Mouse (Mus musculus) kidney, postnatal 0 days (tissue): ENCODE measurements at regions not wholly inside any gene's neighbourhood (a gene's known extent, or its start where the extent isn't known, plus 50 kb on each side); places are given as distances from the start of the nearest gene placed in this dataset.

ENCODE experiments used
- ATAC-seq: fragments of 200-750 bp; cut with Nextera tagmentation; replicated peaks from 2 replicates; pipeline ENCODE4 v1.8.0; 2017; ENCODE audit warnings: low read depth, moderate number of reproducible peaks, moderate TSS enrichment, moderate library complexity; ENCODE audit not compliant: low FRiP score
- DNase-seq: peaks from one replicate; pipeline ENCODE4 v3.0.0-alpha.2; 2016; ENCODE audit warnings: low spot score
- H3K27ac ChIP-seq: fragments of 300-500 bp; sonication (generic); 2 replicates; pipeline ENCODE4 v1.5.1; 2014; ENCODE audit warnings: mild to moderate bottlenecking
- H3K27me3 ChIP-seq: fragments of 300-500 bp; sonication (generic); 2 replicates; pipeline ENCODE4 v1.6.1; 2014; ENCODE audit warnings: low read length, mixed read lengths; ENCODE audit not compliant: insufficient read depth
- H3K36me3 ChIP-seq: fragments of 300-500 bp; sonication (generic); 2 replicates; pipeline ENCODE4 v1.6.1; 2014; ENCODE audit warnings: low read length, mixed read lengths; ENCODE audit not compliant: insufficient read depth
- H3K4me1 ChIP-seq: fragments of 300-500 bp; sonication (generic); replicated peaks from 2 replicates; pipeline ENCODE4 v1.6.1; 2014; ENCODE audit warnings: antibody characterized with exemption, low read length, mixed read lengths; ENCODE audit not compliant: insufficient read depth
- H3K4me2 ChIP-seq: fragments of 300-500 bp; sonication (generic); 2 replicates; pipeline ENCODE4 v1.6.1; 2014; ENCODE audit warnings: mild to moderate bottlenecking, low read length, moderate library complexity, mixed read lengths
- H3K4me3 ChIP-seq: fragments of 300-500 bp; sonication (generic); replicated peaks from 2 replicates; pipeline ENCODE4 v1.5.1; 2014; ENCODE audit warnings: low read depth, low read length
- H3K9ac ChIP-seq: fragments of 300-500 bp; sonication (generic); 2 replicates; pipeline ENCODE4 v1.6.1; 2014; ENCODE audit warnings: low read depth, low read length
- H3K9me3 ChIP-seq: fragments of 300-500 bp; sonication (generic); replicated peaks from 2 replicates; pipeline ENCODE4 v1.6.1; 2016; ENCODE audit warnings: low read length, inconsistent platforms, mixed read lengths
- CTCF ChIP-seq: IDR thresholded peaks from 2 replicates; pipeline ENCODE4 v1.5.1; 2016; ENCODE audit warnings: antibody characterized with exemption, low read depth, mild to moderate bottlenecking, moderate library complexity
- whole genome bisulfite sequencing: fragments of 180-500 bp; shearing (Covaris S2); extraction: QIAGEN DNeasy Blood & Tissue Kit; methylation state at CpG from one replicate; pipeline ENCODE4 v1.1.7; 2014; 5-methylcytosine and 5-hydroxymethylcytosine counted together

DNA sequence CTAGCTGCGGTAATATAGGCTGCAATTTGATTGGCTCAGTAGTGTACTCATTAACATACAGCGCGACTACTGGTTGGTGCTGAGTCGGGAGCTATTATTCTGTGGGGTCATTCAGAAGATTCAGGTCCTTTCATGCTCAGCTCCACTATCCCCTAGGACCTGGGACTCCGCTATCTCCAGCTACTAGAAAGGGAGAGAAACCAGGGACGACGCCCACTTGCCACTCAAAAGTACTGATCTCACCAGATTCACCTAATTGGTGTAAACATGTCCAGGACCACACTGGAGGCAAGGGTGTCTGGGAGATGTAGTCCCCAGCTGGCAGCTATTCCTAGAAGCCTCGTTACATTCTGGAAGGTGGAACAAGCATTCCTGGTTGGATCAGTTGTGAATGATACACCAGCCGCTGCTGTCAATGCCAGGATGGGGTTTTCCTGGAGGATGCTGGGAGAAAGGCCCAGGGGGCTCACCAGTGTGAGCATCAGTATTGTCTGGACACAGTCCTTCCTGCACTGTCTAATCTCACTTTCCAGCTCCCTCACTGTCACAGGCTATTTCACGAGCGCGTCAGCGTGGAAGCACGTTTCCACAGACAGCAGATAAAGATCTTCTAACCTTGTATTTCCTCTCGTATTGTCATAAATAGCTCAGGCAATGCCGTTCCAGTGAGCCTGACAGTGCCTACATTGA lies 60.9 kb upstream of the Ctbp2 start:
- no peaks in the 10 kb centered on the region for H3K36me3 ChIP-seq
- DNase-seq (no peak), ATAC-seq (no peak)
- WGBS: 43% methylated on average over 16 of the region's 16 CpGs
- H3K4me1 ChIP-seq: 0 out of 2 replicates have a peak, but pooled peaks cover 7% of the 10 kb centered on the region
- H3K27me3 ChIP-seq: no peaks in the 10 kb centered on the region
- no peaks in the 10 kb centered on the region for H3K9me3 ChIP-seq
- 0 out of 2 replicates have a peak overlapping the region, but pooled peaks have one; percentile 9 for H3K27ac ChIP-seq
- H3K4me2 ChIP-seq: 0 out of 2 replicates have a peak overlapping the region, but pooled peaks have one; percentile 23
- no peak overlapping the region for H3K9ac ChIP-seq
- TF ChIP-seq CTCF: no peak
- no peak overlapping the region for H3K4me3 ChIP-seq

- Histone ChIP-seq H3K36me3 (no peaks in the 10 kb centered on the region), H3K9ac (no peak overlapping the region), H3K9me3 (no peaks in the 10 kb centered on the region), H3K4me1 (peaks cover 7% of the 10 kb centered on the region; the same call in 1 of the 2 replicates), H3K4me3 (no peak overlapping the region), H3K4me2 (no peak overlapping the region), H3K27ac (no peak overlapping the region), H3K27me3 (no peaks in the 10 kb centered on the region)
- no peak for ATAC-seq
- TF ChIP-seq CTCF: 0 out of 2 replicates have a peak, but pooled peaks have one; percentile 12
- no peak for DNase-seq
- 56% methylated on average over 2 of the region's 2 CpGs for WGBS
Measured at GRCm38 (mm10) chr7:133181388-133181787, 57.2 kb upstream of the Ctbp2 start.

DNA sequence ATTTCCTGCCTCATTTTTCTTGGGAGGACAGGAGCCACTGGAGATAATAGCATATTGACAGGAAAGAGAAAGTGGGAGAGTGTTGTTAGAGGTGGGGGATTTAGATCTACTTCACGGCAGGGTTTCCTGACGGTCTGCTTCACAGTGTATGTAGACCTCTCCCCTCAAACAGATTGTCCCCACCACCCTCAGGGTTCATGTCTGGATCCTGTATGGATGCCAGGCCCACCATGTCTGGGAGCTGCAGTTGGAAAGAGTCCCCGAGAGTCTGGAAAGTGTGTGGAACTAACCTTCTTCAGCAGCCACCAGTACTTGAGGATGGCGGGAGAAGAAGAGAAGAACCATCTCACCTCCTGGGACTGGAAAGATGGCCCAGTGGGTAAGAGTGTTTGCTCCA lies 53.0 kb upstream of the Ctbp2 start:
- Histone ChIP-seq H3K27ac (peak overlapping the region; percentile 26; the same call in 1 of the 2 replicates), H3K4me1 (no peaks in the 10 kb centered on the region; the same call in 1 of the 2 replicates), H3K9me3 (no peaks in the 10 kb centered on the region), H3K9ac (no peak overlapping the region), H3K4me3 (no peak overlapping the region), H3K36me3 (no peaks in the 10 kb centered on the region), H3K4me2 (no peak overlapping the region), H3K27me3 (no peaks in the 10 kb centered on the region)
- no peak for DNase-seq
- ATAC-seq: no peak
- no peak for TF ChIP-seq CTCF
- 65% methylated on average over 4 of the region's 4 CpGs for WGBS

DNA sequence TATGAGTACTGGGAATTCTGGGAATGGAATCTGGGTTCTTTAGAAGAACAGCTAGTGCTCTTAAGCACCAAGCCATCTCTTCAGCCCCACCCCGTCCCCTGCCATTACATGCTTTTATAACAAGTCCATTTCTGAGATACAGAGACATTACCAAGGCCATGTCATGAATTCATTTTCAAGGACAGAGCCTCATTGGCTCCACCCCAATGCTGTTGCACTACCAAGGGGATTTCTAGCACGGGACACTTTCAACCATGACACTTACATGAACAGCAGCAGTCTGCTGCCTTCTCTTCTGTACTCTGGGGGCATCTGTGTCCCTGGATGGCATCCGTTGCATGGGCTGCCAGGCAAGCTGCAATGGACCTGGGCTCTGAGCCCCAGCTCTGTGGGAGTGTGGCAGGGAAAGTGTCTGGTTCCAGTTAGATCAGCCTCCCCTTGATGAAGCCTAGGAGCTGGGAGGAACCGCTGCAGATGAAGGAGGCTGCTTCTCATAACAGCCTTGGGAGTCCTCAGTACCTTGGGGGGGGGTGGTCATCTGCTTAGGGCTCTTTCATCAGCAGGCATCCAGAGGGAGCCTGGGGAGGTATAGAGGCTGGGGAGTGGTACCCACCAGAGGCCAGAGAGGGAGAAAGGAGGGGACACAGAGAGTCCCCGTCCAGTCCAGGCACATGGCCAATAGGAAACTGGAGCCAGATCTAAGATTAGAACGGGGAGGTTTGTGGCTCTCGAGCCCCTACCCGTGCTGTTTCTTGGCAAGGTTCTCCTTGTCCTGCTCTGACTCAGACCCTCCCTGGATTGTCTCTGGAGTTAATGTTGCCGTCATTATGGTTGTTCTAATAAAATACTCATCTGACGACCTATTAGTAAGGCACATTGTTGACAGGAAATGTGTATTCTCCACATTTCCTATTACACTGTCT lies 52.4 kb upstream of the Ctbp2 start:
- Histone ChIP-seq H3K27me3 (no peaks in the 10 kb centered on the region), H3K4me2 (no peak overlapping the region), H3K4me3 (no peak overlapping the region), H3K9ac (no peak overlapping the region), H3K27ac (0 out of 2 replicates have a peak overlapping the region, but pooled peaks have one; percentile 26), H3K9me3 (no peaks in the 10 kb centered on the region), H3K4me1 (no peaks in the 10 kb centered on the region; the same call in 1 of the 2 replicates), H3K36me3 (no peaks in the 10 kb centered on the region)
- ATAC-seq (peak; percentile 40; the same call in 1 of the 2 replicates), DNase-seq (peak; percentile 69)
- no peak for TF ChIP-seq CTCF
- WGBS: 39% methylated on average over 10 of the region's 10 CpGs
